Mouse (Mus musculus): ENCODE data around the gene Galt.

GRCm38 (mm10) chr4:41715082-41715481 is 39.9 kb upstream of the Galt start:
- TF ChIP-seq CTCF (IDR thresholded peaks at IDR 0.05; ENCODE audit: control insufficient read depth, insufficient read depth, insufficient replicate concordance, low read depth, low read length) (no peak), POLR2A (IDR thresholded peaks at IDR 0.05; ENCODE audit: control insufficient read depth, low read depth, low read length) (no peak)
